Mouse (Mus musculus) midbrain, embryonic 11.5 days (tissue): ENCODE measurements around the gene Nomo1. TPM values are rescaled to one million over a fixed set of nuclear protein-coding genes. Genes with fewer than 3 reads are reported as not detected.

Experiments
- ATAC-seq: fragments of 200-750 bp; cut with Nextera tagmentation; 2 replicates; pipeline ENCODE4 v1.8.0; 2017; ENCODE audit warnings: moderate TSS enrichment, moderate library complexity; ENCODE audit not compliant: low FRiP score
- DNase-seq: peaks from one replicate; pipeline ENCODE4 v3.0.0; 2015; ENCODE audit warnings: low spot score; ENCODE audit errors: missing footprints
- H3K27ac ChIP-seq: fragments of 300-500 bp; sonication (generic); 2 replicates; pipeline ENCODE4 v1.5.1; 2014; ENCODE audit warnings: low read depth, low read length
- H3K27me3 ChIP-seq: fragments of 300-500 bp; sonication (generic); 2 replicates; pipeline ENCODE4 v1.6.1; 2014; ENCODE audit warnings: mild to moderate bottlenecking, low read length, moderate library complexity, mixed read lengths; ENCODE audit not compliant: control insufficient read depth, insufficient read depth
- H3K36me3 ChIP-seq: fragments of 300-500 bp; sonication (generic); 2 replicates; pipeline ENCODE4 v1.6.1; 2014; ENCODE audit warnings: mild to moderate bottlenecking, low read length, moderate library complexity, mixed read lengths; ENCODE audit not compliant: control insufficient read depth, insufficient read depth
- H3K4me1 ChIP-seq: fragments of 300-500 bp; sonication (generic); 2 replicates; pipeline ENCODE4 v1.6.1; 2014; ENCODE audit warnings: low read length; ENCODE audit not compliant: control insufficient read depth, insufficient read depth
- H3K4me2 ChIP-seq: fragments of 300-500 bp; sonication (generic); 2 replicates; pipeline ENCODE4 v1.6.1; 2014; ENCODE audit warnings: mild to moderate bottlenecking, moderate library complexity
- H3K4me3 ChIP-seq: fragments of 300-500 bp; sonication (generic); 2 replicates; pipeline ENCODE4 v1.5.1; 2014; ENCODE audit warnings: low read depth, low read length
- H3K9ac ChIP-seq: fragments of 300-500 bp; sonication (generic); 2 replicates; pipeline ENCODE4 v1.6.1; 2014; ENCODE audit warnings: low read length
- H3K9me3 ChIP-seq: fragments of 300-500 bp; sonication (generic); 2 replicates; pipeline ENCODE4 v1.6.1; 2016; ENCODE audit warnings: low read length; ENCODE audit not compliant: control insufficient read depth
- WGBS: fragments of 180-500 bp; shearing (Covaris S2); extraction: QIAGEN DNeasy Blood & Tissue Kit; methylation state at CpG from one replicate; pipeline ENCODE4 v1.1.7; 2014; 5-methylcytosine and 5-hydroxymethylcytosine counted together
- polyA plus RNA-seq: library from polyadenylated mRNA; unstranded; fragments of >200 nt; fragmentation: Nextera tagmentation; extraction: Ambion mirVana; gene quantifications from 2 replicates; pipeline ENCODE4 v1.2.1, GENCODE M21; 2014

The Nomo1 gene
- polyA plus RNA-seq, 1 experiment from 2014 or later: 13.9 TPM

- Histone ChIP-seq H3K4me3 (no peak overlapping the region), H3K36me3 (peaks cover 3% of the 10 kb centered on the region; the same call in 1 of the 2 replicates), H3K4me2 (no peak overlapping the region), H3K27me3 (no peaks in the 10 kb centered on the region), H3K4me1 (peaks cover 10% of the 10 kb centered on the region), H3K27ac (no peak overlapping the region), H3K9ac (no peak overlapping the region), H3K9me3 (no peaks in the 10 kb centered on the region)
- WGBS: 83% methylated on average over 2 of the region's 2 CpGs
- ATAC-seq (no peak), DNase-seq (no peak)
Measured at GRCm38 (mm10) chr7:46035468-46035867, 2.0 kb downstream of the Nomo1 start.

- Histone ChIP-seq H3K27me3 (no peaks in the 10 kb centered on the region), H3K9ac (no peak overlapping the region), H3K9me3 (no peaks in the 10 kb centered on the region), H3K4me2 (no peak overlapping the region), H3K4me1 (peaks cover 10% of the 10 kb centered on the region), H3K27ac (no peak overlapping the region), H3K36me3 (peaks cover 3% of the 10 kb centered on the region; the same call in 1 of the 2 replicates), H3K4me3 (no peak overlapping the region)
- ATAC-seq (no peak), DNase-seq (no peak)
- WGBS: 92% methylated on average over 6 of the region's 6 CpGs
Measured at GRCm38 (mm10) chr7:46037433-46037832, 3.9 kb downstream of the Nomo1 start.

- no peak overlapping the region for H3K27ac ChIP-seq
- WGBS: 92% methylated on average over 2 of the region's 2 CpGs
- H3K9ac ChIP-seq: no peak overlapping the region
- peaks cover 2% of the 10 kb centered on the region for H3K4me1 ChIP-seq
- DNase-seq (no peak), ATAC-seq (no peak)
- H3K9me3 ChIP-seq: no peaks in the 10 kb centered on the region
- no peaks in the 10 kb centered on the region for H3K27me3 ChIP-seq
- no peak overlapping the region for H3K4me3 ChIP-seq
- no peak overlapping the region for H3K4me2 ChIP-seq
- H3K36me3 ChIP-seq: peaks cover 10% of the 10 kb centered on the region
Measured at GRCm38 (mm10) chr7:46039873-46040272, 6.4 kb downstream of the Nomo1 start.

- Histone ChIP-seq H3K9me3 (no peaks in the 10 kb centered on the region), H3K4me3 (no peak overlapping the region), H3K27me3 (no peaks in the 10 kb centered on the region), H3K4me1 (no peaks in the 10 kb centered on the region), H3K27ac (no peak overlapping the region), H3K9ac (no peak overlapping the region), H3K36me3 (peaks cover 19% of the 10 kb centered on the region), H3K4me2 (no peak overlapping the region)
- 90% methylated on average over 10 of the region's 10 CpGs for WGBS
- ATAC-seq: no peak
- DNase-seq: no peak
Measured at GRCm38 (mm10) chr7:46044106-46044505, 10.6 kb downstream of the Nomo1 start.

- DNase-seq: no peak
- ATAC-seq: no peak
- Histone ChIP-seq H3K9ac (no peak overlapping the region), H3K27me3 (no peaks in the 10 kb centered on the region), H3K9me3 (no peaks in the 10 kb centered on the region), H3K4me1 (0 out of 2 replicates have a peak, but pooled peaks cover 3% of the 10 kb centered on the region), H3K4me3 (no peak overlapping the region), H3K27ac (no peak overlapping the region), H3K36me3 (peaks cover 23% of the 10 kb centered on the region), H3K4me2 (no peak overlapping the region)
- WGBS: 95% methylated on average over 11 of the region's 11 CpGs
Measured at GRCm38 (mm10) chr7:46045882-46046281, 12.4 kb downstream of the Nomo1 start.

- Histone ChIP-seq H3K27me3 (no peaks in the 10 kb centered on the region), H3K27ac (no peak overlapping the region), H3K4me3 (no peak overlapping the region), H3K4me1 (0 out of 2 replicates have a peak, but pooled peaks cover 3% of the 10 kb centered on the region), H3K9me3 (no peaks in the 10 kb centered on the region), H3K36me3 (peaks cover 23% of the 10 kb centered on the region), H3K4me2 (no peak overlapping the region), H3K9ac (no peak overlapping the region)
- DNase-seq (no peak), ATAC-seq (no peak)
- WGBS: 92% methylated on average over 13 of the region's 13 CpGs
Measured at GRCm38 (mm10) chr7:46047873-46048562, 14.5 kb downstream of the Nomo1 start.

GRCm38 (mm10) chr7:46049981-46050380, 16.5 kb downstream of the Nomo1 start:
- no peaks in the 10 kb centered on the region for H3K9me3 ChIP-seq
- WGBS: 68% methylated on average over 7 of the region's 7 CpGs

GRCm38 (mm10) chr7:46052161-46052821, 18.8 kb downstream of the Nomo1 start:
- H3K27me3 ChIP-seq: no peaks in the 10 kb centered on the region
- no peaks in the 10 kb centered on the region for H3K9me3 ChIP-seq
- ATAC-seq (no peak), DNase-seq (no peak)
- 96% methylated on average over 4 of the region's 4 CpGs for WGBS
- no peak overlapping the region for H3K4me2 ChIP-seq
- H3K4me3 ChIP-seq: no peak overlapping the region
- no peak overlapping the region for H3K9ac ChIP-seq
- H3K27ac ChIP-seq: no peak overlapping the region
- 0 out of 2 replicates have a peak, but pooled peaks cover 3% of the 10 kb centered on the region for H3K4me1 ChIP-seq
- peaks cover 17% of the 10 kb centered on the region for H3K36me3 ChIP-seq

More at GRCm38 (mm10) chr7:46049981-46050380, 16.5 kb downstream of the Nomo1 start:
- 0 out of 2 replicates have a peak, but pooled peaks cover 3% of the 10 kb centered on the region for H3K4me1 ChIP-seq
- H3K9ac ChIP-seq: no peak overlapping the region
- no peak overlapping the region for H3K4me3 ChIP-seq
- ATAC-seq: no peak
- H3K27ac ChIP-seq: no peak overlapping the region
- peaks cover 21% of the 10 kb centered on the region for H3K36me3 ChIP-seq
- H3K4me2 ChIP-seq: no peak overlapping the region
- H3K27me3 ChIP-seq: no peaks in the 10 kb centered on the region
- DNase-seq: no peak

- H3K27me3 ChIP-seq: no peaks in the 10 kb centered on the region
- H3K27ac ChIP-seq: no peak overlapping the region
- no peak overlapping the region for H3K4me3 ChIP-seq
- DNase-seq (no peak), ATAC-seq (no peak)
- no peak overlapping the region for H3K4me2 ChIP-seq
- 0 out of 2 replicates have a peak, but pooled peaks cover 3% of the 10 kb centered on the region for H3K4me1 ChIP-seq
- no peaks in the 10 kb centered on the region for H3K9me3 ChIP-seq
- H3K9ac ChIP-seq: no peak overlapping the region
- H3K36me3 ChIP-seq: peaks cover 22% of the 10 kb centered on the region
- 91% methylated on average over 3 of the region's 3 CpGs for WGBS
Measured at GRCm38 (mm10) chr7:46053566-46053965, 20.1 kb downstream of the Nomo1 start.
